Mouse (Mus musculus) heart, adult 11 months (tissue): ENCODE results near the gene Apbb1.

Experiments used
- DNase-seq: peaks from one replicate; pipeline ENCODE4 v3.0.0; 2022

Gene Apbb1

GRCm38 (mm10) chr7:105516669-105517360 lies 64.6 kb downstream of the Apbb1 start:
- no peak for DNase-seq

GRCm38 (mm10) chr7:105515178-105515577 lies 66.3 kb downstream of the Apbb1 start:
- peak; percentile 90 for DNase-seq

GRCm38 (mm10) chr7:105514561-105514960 lies 66.9 kb downstream of the Apbb1 start:
- no peak for DNase-seq

- DNase-seq, result no peak
These were observed 67.6 kb downstream of the Apbb1 start for GRCm38 (mm10) chr7:105513845-105514291.

GRCm38 (mm10) chr7:105510143-105510542 lies 71.3 kb downstream of the Apbb1 start:
- DNase-seq, result no peak
